Mouse (Mus musculus): Measurements from ENCODE around the gene Agpat1. TPM values are rescaled to one million over a fixed set of nuclear protein-coding genes. Genes with fewer than 3 reads are reported as not detected.

Agpat1 gene
- total and polyA plus RNA-seq, 3 experiments = 11.2 to 47.4 (median 44.4) TPM

DNA sequence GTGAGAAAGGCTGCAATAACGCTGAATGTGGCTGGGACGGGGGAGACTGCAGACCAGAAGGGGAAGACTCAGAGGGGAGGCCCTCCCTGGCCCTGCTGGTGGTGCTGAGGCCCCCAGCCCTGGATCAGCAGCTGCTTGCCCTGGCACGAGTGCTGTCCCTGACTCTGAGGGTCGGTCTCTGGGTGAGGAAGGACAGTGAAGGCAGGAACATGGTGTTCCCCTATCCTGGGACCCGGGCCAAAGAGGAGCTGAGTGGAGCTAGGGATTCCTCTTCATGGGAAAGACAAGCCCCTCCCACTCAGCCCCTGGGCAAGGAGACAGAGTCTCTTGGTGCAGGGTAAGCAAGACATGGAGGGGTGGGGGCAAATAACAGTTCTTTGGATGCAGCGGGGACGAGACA is 20.7 kb upstream of the Agpat1 start:
- in situ Hi-C loops (cut with MboI; ENCODE audit: low pct_ligation_motif_present, low pct_unique_long_range_greater_than_20kb, low sequenced_read_pairs) (no loop called here), dilution Hi-C loops (cut with MboI; ENCODE audit: extremely low pct_ligation_motif_present, extremely low pct_unique_long_range_greater_than_20kb, low sequenced_read_pairs) (no loop called here)
- no peak for DNase-seq (ENCODE audit: extremely low read depth)
- Histone ChIP-seq H3K9ac (ENCODE audit: insufficient read depth, low read depth) (no peak overlapping the region), H3K4me1 (ENCODE audit: control insufficient read depth in 1 of 2, insufficient read depth in 2 of 2) (peaks cover 0 to 12% of the 10 kb centered on the region in 2 experiments; a peak in 2 of 4 replicates), H3K27me3 (replicated peaks) (peaks cover 8% of the 10 kb centered on the region), H3K36me3 (replicated peaks in 1 of 2; ENCODE audit: control insufficient read depth in 1 of 2, insufficient read depth in 1 of 2, low read length in 1 of 2) (no peaks in the 10 kb centered on the region), H3K4me3 (replicated peaks in 1 of 3; ENCODE audit: low read depth in 2 of 3, low read length in 2 of 3, poor library complexity in 1 of 3) (no peak overlapping the region), H3K27ac (ENCODE audit: insufficient read depth, low read depth) (no peak overlapping the region), H3K9me3 (replicated peaks; ENCODE audit: low read length) (no peaks in the 10 kb centered on the region), H3K79me2 (replicated peaks; ENCODE audit: control insufficient read depth, extremely low read depth, insufficient read depth, poor library complexity, severe bottlenecking) (no peaks in the 10 kb centered on the region; the same call in 1 of the 2 replicates), H3K4me2 (ENCODE audit: insufficient read depth, low read depth, poor library complexity, severe bottlenecking) (no peak overlapping the region)
- TF ChIP-seq POLR2A (IDR thresholded peaks at IDR 0.05; ENCODE audit: low read depth, low read length) (no peak), ZKSCAN1 (IDR thresholded peaks at IDR 0.05; ENCODE audit: borderline replicate concordance, low read depth, low read length) (no peak), MEF2A (IDR thresholded peaks at IDR 0.05; ENCODE audit: borderline replicate concordance, low read depth, low read length) (no peak), MAFK (IDR thresholded peaks at IDR 0.05; ENCODE audit: insufficient replicate concordance, low read length) (no peak), SMC3 (IDR thresholded peaks at IDR 0.05; ENCODE audit: low read depth, low read length) (no peak), UBTF (IDR thresholded peaks at IDR 0.05; ENCODE audit: low read depth, low read length) (no peak), E2F4 (IDR thresholded peaks at IDR 0.05; ENCODE audit: insufficient replicate concordance, low read depth, low read length) (no peak), ZNF384 (IDR thresholded peaks at IDR 0.05; ENCODE audit: low read depth, low read length) (no peak), POLR2AphosphoS2 (IDR thresholded peaks at IDR 0.05; ENCODE audit: low read depth, low read length) (no peak), JUND (conservative IDR thresholded peaks at IDR 0.05; ENCODE audit: low read depth, low read length) (no peak), NRF1 (IDR thresholded peaks at IDR 0.05; ENCODE audit: low read depth, low read length) (no peak), GABPA (IDR thresholded peaks at IDR 0.05; ENCODE audit: insufficient replicate concordance, low read depth, low read length) (no peak), RCOR1 (conservative IDR thresholded peaks at IDR 0.05; ENCODE audit: low read depth, low read length) (no peak), USF1 (IDR thresholded peaks at IDR 0.05; ENCODE audit: low read depth, low read length) (no peak), MAX (IDR thresholded peaks at IDR 0.05; ENCODE audit: low read length) (no peak), KAT2A (IDR thresholded peaks at IDR 0.05; ENCODE audit: insufficient replicate concordance, low read length) (no peak), HCFC1 (IDR thresholded peaks at IDR 0.05; ENCODE audit: low read depth, low read length) (no peak)

GRCm38 (mm10) chr17:34583819-34584218 is 20.2 kb upstream of the Agpat1 start:
- Histone ChIP-seq H3K4me3 (replicated peaks in 1 of 3; ENCODE audit: low read depth in 2 of 3, low read length in 2 of 3, poor library complexity in 1 of 3) (no peak overlapping the region), H3K9ac (ENCODE audit: insufficient read depth, low read depth) (no peak overlapping the region), H3K79me2 (replicated peaks; ENCODE audit: control insufficient read depth, extremely low read depth, insufficient read depth, poor library complexity, severe bottlenecking) (no peaks in the 10 kb centered on the region; the same call in 1 of the 2 replicates), H3K27ac (ENCODE audit: insufficient read depth, low read depth) (no peak overlapping the region), H3K36me3 (replicated peaks in 1 of 2; ENCODE audit: control insufficient read depth in 1 of 2, insufficient read depth in 1 of 2, low read length in 1 of 2) (no peaks in the 10 kb centered on the region), H3K4me1 (ENCODE audit: control insufficient read depth in 1 of 2, insufficient read depth in 2 of 2) (peaks cover 0 to 14% of the 10 kb centered on the region in 2 experiments; a peak in 2 of 4 replicates), H3K9me3 (replicated peaks; ENCODE audit: low read length) (no peaks in the 10 kb centered on the region), H3K4me2 (ENCODE audit: insufficient read depth, low read depth, poor library complexity, severe bottlenecking) (no peak overlapping the region), H3K27me3 (replicated peaks) (peaks cover 8% of the 10 kb centered on the region)
- TF ChIP-seq NRF1 (IDR thresholded peaks at IDR 0.05; ENCODE audit: low read depth, low read length) (no peak), POLR2AphosphoS2 (IDR thresholded peaks at IDR 0.05; ENCODE audit: low read depth, low read length) (no peak), MAZ (IDR thresholded peaks at IDR 0.05; ENCODE audit: low read depth, low read length) (no peak), ZKSCAN1 (IDR thresholded peaks at IDR 0.05; ENCODE audit: borderline replicate concordance, low read depth, low read length) (no peak), ZMIZ1 (IDR thresholded peaks at IDR 0.05; ENCODE audit: low read depth, low read length) (no peak), POLR2A (IDR thresholded peaks at IDR 0.05; ENCODE audit: low read depth, low read length) (no peak), GABPA (IDR thresholded peaks at IDR 0.05; ENCODE audit: insufficient replicate concordance, low read depth, low read length) (no peak), TCF12 (IDR thresholded peaks at IDR 0.05; ENCODE audit: low read depth, low read length) (no peak), MAFK (IDR thresholded peaks at IDR 0.05; ENCODE audit: insufficient replicate concordance, low read length) (no peak), ZC3H11A (IDR thresholded peaks at IDR 0.05; ENCODE audit: low read depth, low read length) (no peak), TBP (conservative IDR thresholded peaks at IDR 0.05; ENCODE audit: low read depth, low read length) (no peak), ETS1 (conservative IDR thresholded peaks at IDR 0.05; ENCODE audit: low read depth, low read length) (no peak), NELFE (IDR thresholded peaks at IDR 0.05; ENCODE audit: low read depth, low read length) (no peak), PAX5 (IDR thresholded peaks at IDR 0.05; ENCODE audit: low read length) (no peak), KAT2A (IDR thresholded peaks at IDR 0.05; ENCODE audit: insufficient replicate concordance, low read length) (no peak), IRF4 (IDR thresholded peaks at IDR 0.05; ENCODE audit: low read depth, low read length) (no peak), ZNF384 (IDR thresholded peaks at IDR 0.05; ENCODE audit: low read depth, low read length) (no peak)
- dilution Hi-C loops (cut with MboI; ENCODE audit: extremely low pct_ligation_motif_present, extremely low pct_unique_long_range_greater_than_20kb, low sequenced_read_pairs) = no loop called here
- in situ Hi-C loops (cut with MboI; ENCODE audit: low pct_ligation_motif_present, low pct_unique_long_range_greater_than_20kb, low sequenced_read_pairs) = no loop called here
- DNase-seq (ENCODE audit: extremely low read depth) = no peak
